Mouse (Mus musculus) liver, embryonic 13.5 days (tissue): ENCODE measurements around the gene Slc8a3. TPM values are rescaled to one million over a fixed set of nuclear protein-coding genes. Genes with fewer than 3 reads are reported as not detected.

Source experiments
- ATAC-seq: fragments of 200-750 bp; cut with Nextera tagmentation; 2 replicates; pipeline ENCODE4 v1.8.0; 2017; ENCODE audit warnings: low read depth, mild to moderate bottlenecking, moderate number of reproducible peaks, moderate library complexity
- DNase-seq: peaks from one replicate; pipeline ENCODE4 v3.0.0; 2022
- H3K27ac ChIP-seq: fragments of 300-500 bp; sonication (generic); 2 replicates; pipeline ENCODE4 v1.5.1; 2015; ENCODE audit warnings: moderate library complexity, mild to moderate bottlenecking, inconsistent platforms
- H3K27me3 ChIP-seq: fragments of 300-500 bp; sonication (generic); 2 replicates; pipeline ENCODE4 v1.6.1; 2015; ENCODE audit warnings: mild to moderate bottlenecking, inconsistent platforms
- H3K36me3 ChIP-seq: fragments of 300-500 bp; sonication (generic); 2 replicates; pipeline ENCODE4 v1.6.1; 2015; ENCODE audit warnings: mild to moderate bottlenecking, inconsistent platforms
- H3K4me1 ChIP-seq: fragments of 300-500 bp; sonication (generic); replicated peaks from 2 replicates; pipeline ENCODE4 v1.6.1; 2015; ENCODE audit warnings: inconsistent platforms
- H3K4me2 ChIP-seq: fragments of 300-500 bp; sonication (generic); 2 replicates; pipeline ENCODE4 v1.6.1; 2015; ENCODE audit warnings: inconsistent platforms, mild to moderate bottlenecking, moderate library complexity
- H3K4me3 ChIP-seq: fragments of 300-500 bp; sonication (generic); replicated peaks from 2 replicates; pipeline ENCODE4 v1.5.1; 2015; ENCODE audit warnings: mild to moderate bottlenecking, inconsistent platforms
- H3K9ac ChIP-seq: fragments of 300-500 bp; sonication (generic); 2 replicates; pipeline ENCODE4 v1.6.1; 2015; ENCODE audit warnings: mild to moderate bottlenecking, inconsistent platforms
- H3K9me3 ChIP-seq: fragments of 300-500 bp; sonication (generic); replicated peaks from 2 replicates; pipeline ENCODE4 v1.6.1; 2016; ENCODE audit warnings: inconsistent platforms
- WGBS: fragments of 180-500 bp; shearing (Covaris S2); methylation state at CpG from one replicate; pipeline ENCODE4 v1.1.7; 2015; ENCODE audit not compliant: insufficient replicate concordance; 5-methylcytosine and 5-hydroxymethylcytosine counted together
- polyA plus RNA-seq: library from polyadenylated mRNA; unstranded; fragments of >200 nt; fragmentation: Nextera tagmentation; extraction: Ambion mirVana; gene quantifications from 2 replicates; pipeline ENCODE4 v1.2.1, GENCODE M21; 2015

Gene Slc8a3
- polyA plus RNA-seq, 1 experiment from 2014 or later: 0.08 TPM

GRCm38 (mm10) chr12:81237158-81237557 lies 95.8 kb downstream of the Slc8a3 start:
- 67% methylated on average over 1 of the region's 1 CpGs for WGBS
- ATAC-seq (no peak), DNase-seq (no peak)
- Histone ChIP-seq H3K36me3 (no peaks in the 10 kb centered on the region), H3K4me3 (no peak overlapping the region), H3K9me3 (no peaks in the 10 kb centered on the region), H3K4me1 (no peaks in the 10 kb centered on the region), H3K4me2 (no peak overlapping the region), H3K27ac (no peak overlapping the region), H3K9ac (no peak overlapping the region), H3K27me3 (no peaks in the 10 kb centered on the region)

- no peak overlapping the region for H3K4me3 ChIP-seq
- H3K27me3 ChIP-seq: no peaks in the 10 kb centered on the region
- WGBS: 65% methylated on average over 10 of the region's 10 CpGs
- no peaks in the 10 kb centered on the region for H3K9me3 ChIP-seq
- no peak overlapping the region for H3K27ac ChIP-seq
- H3K4me1 ChIP-seq: no peaks in the 10 kb centered on the region
- no peak overlapping the region for H3K9ac ChIP-seq
- ATAC-seq (no peak), DNase-seq (no peak)
- no peaks in the 10 kb centered on the region for H3K36me3 ChIP-seq
- H3K4me2 ChIP-seq: no peak overlapping the region
These were observed 97.3 kb downstream of the Slc8a3 start for GRCm38 (mm10) chr12:81235456-81236330.

GRCm38 (mm10) chr12:81233746-81234380 lies 99.1 kb downstream of the Slc8a3 start:
- 63% methylated on average over 1 of the region's 1 CpGs for WGBS
- no peak overlapping the region for H3K4me2 ChIP-seq
- no peaks in the 10 kb centered on the region for H3K9me3 ChIP-seq
- no peak overlapping the region for H3K9ac ChIP-seq
- H3K36me3 ChIP-seq: no peaks in the 10 kb centered on the region
- ATAC-seq (no peak), DNase-seq (no peak)
- no peaks in the 10 kb centered on the region for H3K4me1 ChIP-seq
- no peak overlapping the region for H3K4me3 ChIP-seq
- H3K27ac ChIP-seq: no peak overlapping the region
- H3K27me3 ChIP-seq: no peaks in the 10 kb centered on the region

GRCm38 (mm10) chr12:81227767-81228460 lies 105.1 kb downstream of the Slc8a3 start:
- no peak for ATAC-seq
- Histone ChIP-seq H3K27ac (no peak overlapping the region), H3K4me2 (no peak overlapping the region), H3K27me3 (no peaks in the 10 kb centered on the region), H3K4me1 (no peaks in the 10 kb centered on the region), H3K4me3 (no peak overlapping the region), H3K9me3 (no peaks in the 10 kb centered on the region), H3K9ac (no peak overlapping the region), H3K36me3 (no peaks in the 10 kb centered on the region)
- DNase-seq: no peak
- 67% methylated on average over 5 of the region's 5 CpGs for WGBS

- DNase-seq (no peak), ATAC-seq (no peak)
- Histone ChIP-seq H3K9me3 (no peaks in the 10 kb centered on the region), H3K27me3 (no peaks in the 10 kb centered on the region), H3K4me2 (no peak overlapping the region), H3K4me1 (no peaks in the 10 kb centered on the region), H3K36me3 (no peaks in the 10 kb centered on the region), H3K9ac (no peak overlapping the region), H3K4me3 (no peak overlapping the region), H3K27ac (no peak overlapping the region)
- WGBS: 48% methylated on average over 3 of the region's 3 CpGs
These were observed 106.4 kb downstream of the Slc8a3 start for GRCm38 (mm10) chr12:81226590-81226989.

- H3K36me3 ChIP-seq: no peaks in the 10 kb centered on the region
- H3K27ac ChIP-seq: no peak overlapping the region
- DNase-seq (no peak), ATAC-seq (no peak)
- H3K4me1 ChIP-seq: no peaks in the 10 kb centered on the region
- H3K9ac ChIP-seq: no peak overlapping the region
- WGBS: 28% methylated on average over 6 of the region's 6 CpGs
- no peaks in the 10 kb centered on the region for H3K9me3 ChIP-seq
- no peak overlapping the region for H3K4me3 ChIP-seq
- H3K27me3 ChIP-seq: no peaks in the 10 kb centered on the region
- H3K4me2 ChIP-seq: no peak overlapping the region
These were observed 106.9 kb downstream of the Slc8a3 start for GRCm38 (mm10) chr12:81225966-81226577.

- Histone ChIP-seq H3K9ac (no peak overlapping the region), H3K27me3 (no peaks in the 10 kb centered on the region), H3K27ac (no peak overlapping the region), H3K4me3 (no peak overlapping the region), H3K36me3 (no peaks in the 10 kb centered on the region), H3K4me2 (no peak overlapping the region), H3K9me3 (no peaks in the 10 kb centered on the region), H3K4me1 (no peaks in the 10 kb centered on the region)
- 47% methylated on average over 2 of the region's 2 CpGs for WGBS
- DNase-seq (no peak), ATAC-seq (no peak)
These were observed 108.1 kb downstream of the Slc8a3 start for GRCm38 (mm10) chr12:81224843-81225242.

GRCm38 (mm10) chr12:81223276-81223675 lies 109.7 kb downstream of the Slc8a3 start:
- Histone ChIP-seq H3K27ac (no peak overlapping the region), H3K9ac (no peak overlapping the region), H3K4me2 (no peak overlapping the region), H3K4me1 (no peaks in the 10 kb centered on the region), H3K4me3 (no peak overlapping the region), H3K9me3 (no peaks in the 10 kb centered on the region), H3K27me3 (no peaks in the 10 kb centered on the region), H3K36me3 (no peaks in the 10 kb centered on the region)
- 51% methylated on average over 2 of the region's 2 CpGs for WGBS
- DNase-seq (no peak), ATAC-seq (no peak)

- Histone ChIP-seq H3K27ac (no peak overlapping the region), H3K4me3 (no peak overlapping the region), H3K9ac (no peak overlapping the region), H3K4me2 (no peak overlapping the region), H3K36me3 (no peaks in the 10 kb centered on the region), H3K4me1 (no peaks in the 10 kb centered on the region), H3K27me3 (no peaks in the 10 kb centered on the region), H3K9me3 (no peaks in the 10 kb centered on the region)
- no peak for ATAC-seq
- WGBS: 47% methylated on average over 4 of the region's 4 CpGs
- no peak for DNase-seq
These were observed 113.6 kb downstream of the Slc8a3 start for GRCm38 (mm10) chr12:81219339-81219738.

- Histone ChIP-seq H3K27ac (no peak overlapping the region), H3K27me3 (no peaks in the 10 kb centered on the region), H3K4me3 (no peak overlapping the region), H3K9ac (no peak overlapping the region), H3K9me3 (no peaks in the 10 kb centered on the region), H3K4me1 (no peaks in the 10 kb centered on the region), H3K4me2 (no peak overlapping the region), H3K36me3 (no peaks in the 10 kb centered on the region)
- 29% methylated on average over 2 of the region's 2 CpGs for WGBS
- ATAC-seq: no peak
- DNase-seq: no peak
These were observed 124.4 kb downstream of the Slc8a3 start for GRCm38 (mm10) chr12:81208559-81208958.
